Mouse (Mus musculus) thymus, adult 2 months (tissue): ENCODE results near the gene Spi1.

Source experiments
- CTCF ChIP-seq: fragments of 200-500 bp; IDR thresholded peaks from 2 replicates; pipeline ENCODE4 v1.5.1; 2012; ENCODE audit warnings: mild to moderate bottlenecking, control low read depth, low read length, moderate library complexity, borderline replicate concordance; ENCODE audit not compliant: control insufficient read depth, poor library complexity, insufficient read depth; ENCODE audit errors: extremely low read depth
- POLR2A ChIP-seq: fragments of 200-500 bp; IDR thresholded peaks from 2 replicates; pipeline ENCODE4 v1.6.1; 2012; ENCODE audit warnings: mild to moderate bottlenecking, low read length, control low read depth, moderate library complexity; ENCODE audit not compliant: control insufficient read depth, poor library complexity, insufficient read depth; ENCODE audit errors: extremely low read depth

- TF ChIP-seq POLR2A, result no peak
- TF ChIP-seq CTCF, result no peak
Measured at GRCm38 (mm10) chr2:91154091-91154490, 71.9 kb downstream of the Spi1 start.
